Mouse (Mus musculus): ENCODE data around the gene Coil. TPM values are rescaled to one million over a fixed set of nuclear protein-coding genes. Genes with fewer than 3 reads are reported as not detected.
"Not testable (repeated sequence)": the region's sequence is repeated elsewhere in the genome, so short reads cannot be mapped to it uniquely, and the experiment has no call there.

Coil gene
- polyA plus RNA-seq, 1 experiment from 2014 or later = 9.5 TPM

DNA sequence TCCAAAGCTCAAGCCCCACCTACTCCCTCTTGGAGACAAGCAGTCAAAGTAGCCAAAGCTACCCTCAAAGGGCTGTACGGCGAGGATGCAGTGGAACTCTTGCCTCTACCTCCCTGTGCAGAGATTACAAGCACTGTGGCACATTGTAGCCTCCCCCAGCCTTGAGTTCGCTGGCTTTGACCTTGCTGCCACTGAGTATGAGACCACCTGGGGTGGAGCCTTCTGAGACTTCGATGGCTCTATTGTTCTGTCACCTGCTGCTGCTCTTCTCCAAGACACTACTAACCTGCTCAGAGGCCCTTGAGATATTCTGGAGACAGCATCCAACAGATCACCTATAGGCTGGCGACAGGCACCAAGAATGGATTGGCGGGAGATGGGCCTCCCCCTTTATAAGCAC, 60.5 kb downstream of the Coil start:
- no peak for ATAC-seq (replicated peaks; ENCODE audit: low FRiP score)
- Histone ChIP-seq H3K27me3 (replicated peaks; ENCODE audit: control insufficient read depth, insufficient read depth, low read length) (no peaks in the 10 kb centered on the region), H3K27ac (ENCODE audit: low read depth, low read length) (no peak overlapping the region), H3K4me2 (no peak overlapping the region), H3K4me3 (ENCODE audit: low read depth, low read length) (no peak overlapping the region), H3K36me3 (ENCODE audit: control insufficient read depth, insufficient read depth, low read length) (no peaks in the 10 kb centered on the region), H3K9me3 (ENCODE audit: control insufficient read depth, low read length) (no peaks in the 10 kb centered on the region), H3K9ac (ENCODE audit: low read depth, low read length) (no peak overlapping the region), H3K4me1 (replicated peaks; ENCODE audit: control insufficient read depth, insufficient read depth, low read length) (peaks cover 18% of the 10 kb centered on the region)
- DNase-seq (ENCODE audit: low spot score) = no peak
- WGBS = 91% methylated on average over 6 of the region's 6 CpGs

DNA sequence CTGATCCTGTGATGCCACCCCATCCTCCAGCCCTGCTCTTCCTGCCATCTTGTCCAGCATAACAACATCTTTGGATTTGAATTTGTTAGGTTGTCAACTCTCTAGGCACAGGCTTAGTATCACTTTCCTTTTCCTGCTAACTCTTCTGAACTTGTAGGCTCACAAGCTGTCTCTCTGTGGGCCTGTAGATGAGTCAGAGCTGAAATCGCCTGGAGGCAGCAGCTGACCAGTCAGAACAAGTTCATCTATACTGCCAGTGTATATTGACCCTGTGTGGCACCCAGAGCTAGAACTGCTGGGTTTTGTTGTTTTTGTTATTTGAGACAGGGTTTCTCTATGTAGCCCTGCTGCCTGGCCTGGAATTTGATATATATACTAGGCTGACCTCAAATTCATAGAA, 61.1 kb downstream of the Coil start:
- WGBS = 77% methylated on average over 1 of the region's 1 CpGs
- DNase-seq (ENCODE audit: low spot score) (no peak), ATAC-seq (replicated peaks; ENCODE audit: low FRiP score) (no peak)
- Histone ChIP-seq H3K4me3 (ENCODE audit: low read depth, low read length) (no peak overlapping the region), H3K9me3 (ENCODE audit: control insufficient read depth, low read length) (no peaks in the 10 kb centered on the region), H3K27me3 (replicated peaks; ENCODE audit: control insufficient read depth, insufficient read depth, low read length) (no peaks in the 10 kb centered on the region), H3K4me1 (replicated peaks; ENCODE audit: control insufficient read depth, insufficient read depth, low read length) (peaks cover 18% of the 10 kb centered on the region), H3K9ac (ENCODE audit: low read depth, low read length) (no peak overlapping the region), H3K4me2 (no peak overlapping the region), H3K27ac (ENCODE audit: low read depth, low read length) (no peak overlapping the region), H3K36me3 (ENCODE audit: control insufficient read depth, insufficient read depth, low read length) (no peaks in the 10 kb centered on the region)

DNA sequence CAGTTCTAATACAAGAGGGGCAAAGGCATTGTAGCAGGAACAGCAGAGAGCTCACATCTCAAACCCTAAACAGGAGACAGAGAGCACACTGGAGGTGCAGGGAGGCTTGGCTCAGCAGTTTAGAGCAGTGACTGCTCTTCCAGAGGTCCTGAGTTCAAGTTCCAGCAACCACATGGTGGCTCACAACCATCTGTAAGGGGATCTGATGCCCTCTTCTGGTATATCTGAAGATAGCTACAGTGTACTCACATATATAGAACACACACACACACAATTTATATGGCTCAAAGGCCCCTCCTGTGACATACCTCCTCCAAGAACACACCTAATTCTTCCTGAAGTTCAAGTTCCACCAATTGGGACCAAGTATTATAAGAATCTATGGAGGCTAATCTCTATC, 64.5 kb downstream of the Coil start:
- no peak overlapping the region for H3K4me2 ChIP-seq
- ATAC-seq (replicated peaks; ENCODE audit: low FRiP score) (no peak), DNase-seq (ENCODE audit: low spot score) (no peak)
- H3K4me1 ChIP-seq (replicated peaks; ENCODE audit: control insufficient read depth, insufficient read depth, low read length) = no peaks in the 10 kb centered on the region
- H3K27ac ChIP-seq (ENCODE audit: low read depth, low read length) = no peak overlapping the region
- no peak overlapping the region for H3K9ac ChIP-seq (ENCODE audit: low read depth, low read length)
- H3K36me3 ChIP-seq (ENCODE audit: control insufficient read depth, insufficient read depth, low read length) = 0 out of 2 replicates have a peak, but pooled peaks cover 3% of the 10 kb centered on the region
- no peaks in the 10 kb centered on the region for H3K9me3 ChIP-seq (ENCODE audit: control insufficient read depth, low read length)
- H3K4me3 ChIP-seq (ENCODE audit: low read depth, low read length) = no peak overlapping the region
- H3K27me3 ChIP-seq (replicated peaks; ENCODE audit: control insufficient read depth, insufficient read depth, low read length) = no peaks in the 10 kb centered on the region

DNA sequence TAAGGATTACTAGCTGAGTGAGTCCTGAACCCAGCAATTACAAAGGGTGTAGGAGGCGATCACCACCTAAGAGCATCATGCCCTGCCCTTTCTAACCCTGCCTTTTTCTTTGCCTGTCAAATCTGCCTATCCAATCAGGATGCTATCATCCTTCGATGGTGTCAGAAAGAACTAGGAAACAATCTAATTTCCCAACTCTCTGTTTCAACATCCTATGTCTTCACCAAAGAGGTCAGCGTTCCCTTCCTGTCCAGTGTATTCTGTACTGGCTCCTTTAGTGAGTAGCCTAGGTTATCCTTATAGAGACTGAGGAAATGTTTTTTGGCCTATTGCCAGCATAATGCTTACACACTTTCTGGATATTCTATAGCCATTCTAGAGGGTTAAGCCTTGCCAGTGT, 65.5 kb downstream of the Coil start:
- H3K4me2 ChIP-seq = no peak overlapping the region

DNA sequence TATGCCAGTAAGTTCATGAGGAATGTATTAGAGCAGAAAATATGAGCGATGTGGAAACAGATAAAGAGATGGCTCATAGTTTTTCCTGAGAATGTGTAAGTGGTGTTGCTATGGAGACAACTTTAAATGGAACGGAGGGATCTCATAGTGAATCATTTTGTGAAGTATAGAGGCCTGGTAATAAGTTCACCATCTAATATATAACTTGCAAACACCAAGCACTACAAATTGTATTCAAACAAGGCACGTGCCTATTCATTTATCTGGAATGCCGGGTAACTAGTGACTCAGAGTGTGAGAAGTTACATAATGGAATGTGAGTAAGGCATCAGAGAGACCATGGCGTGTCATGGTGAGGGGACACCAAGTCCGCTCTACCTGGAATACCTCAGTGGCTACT, 68.4 kb downstream of the Coil start:
- no peaks in the 10 kb centered on the region for H3K27me3 ChIP-seq (replicated peaks; ENCODE audit: control insufficient read depth, insufficient read depth, low read length)
- no peak overlapping the region for H3K9ac ChIP-seq (ENCODE audit: low read depth, low read length)
- no peak overlapping the region for H3K4me3 ChIP-seq (ENCODE audit: low read depth, low read length)
- H3K4me2 ChIP-seq = no peak overlapping the region
- peaks cover 10% of the 10 kb centered on the region; the same call in 1 of the 2 replicates for H3K36me3 ChIP-seq (ENCODE audit: control insufficient read depth, insufficient read depth, low read length)
- WGBS = 89% methylated on average over 6 of the region's 6 CpGs
- H3K27ac ChIP-seq (ENCODE audit: low read depth, low read length) = no peak overlapping the region
- H3K4me1 ChIP-seq (replicated peaks; ENCODE audit: control insufficient read depth, insufficient read depth, low read length) = no peaks in the 10 kb centered on the region
- no peak for DNase-seq (ENCODE audit: low spot score)
- no peak for ATAC-seq (replicated peaks; ENCODE audit: low FRiP score)
- no peaks in the 10 kb centered on the region for H3K9me3 ChIP-seq (ENCODE audit: control insufficient read depth, low read length)

More for the DNA sequence above, 65.5 kb downstream of the Coil start:
- no peak overlapping the region for H3K4me3 ChIP-seq (ENCODE audit: low read depth, low read length)
- H3K9me3 ChIP-seq (ENCODE audit: control insufficient read depth, low read length) = no peaks in the 10 kb centered on the region
- H3K36me3 ChIP-seq (ENCODE audit: control insufficient read depth, insufficient read depth, low read length) = peaks cover 7% of the 10 kb centered on the region; the same call in 1 of the 2 replicates
- 86% methylated on average over 3 of the region's 3 CpGs for WGBS
- no peak for DNase-seq (ENCODE audit: low spot score)
- no peaks in the 10 kb centered on the region for H3K4me1 ChIP-seq (replicated peaks; ENCODE audit: control insufficient read depth, insufficient read depth, low read length)
- no peak overlapping the region for H3K9ac ChIP-seq (ENCODE audit: low read depth, low read length)
- H3K27ac ChIP-seq (ENCODE audit: low read depth, low read length) = no peak overlapping the region
- H3K27me3 ChIP-seq (replicated peaks; ENCODE audit: control insufficient read depth, insufficient read depth, low read length) = no peaks in the 10 kb centered on the region
- ATAC-seq (replicated peaks; ENCODE audit: low FRiP score) = no peak

DNA sequence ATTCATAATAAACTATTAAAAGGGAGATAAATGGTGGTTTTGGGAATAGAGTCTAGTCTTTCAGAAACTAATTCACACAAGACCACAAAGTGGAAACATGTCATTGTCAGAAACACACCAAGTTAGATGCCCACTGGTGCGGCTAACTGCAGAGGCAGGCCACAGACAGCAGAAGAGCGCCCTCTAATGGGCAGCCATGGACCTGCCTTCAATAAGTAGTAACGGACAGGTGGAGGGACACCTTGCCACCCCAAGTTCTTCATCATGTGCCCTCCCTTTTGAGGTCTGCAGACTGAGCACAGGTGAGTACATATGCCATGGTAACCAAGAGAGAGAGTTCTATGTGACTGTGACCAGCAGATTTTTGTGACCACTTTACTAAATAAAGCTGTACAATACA, 69.3 kb downstream of the Coil start:
- no peaks in the 10 kb centered on the region for H3K27me3 ChIP-seq (replicated peaks; ENCODE audit: control insufficient read depth, insufficient read depth, low read length)
- H3K36me3 ChIP-seq (ENCODE audit: control insufficient read depth, insufficient read depth, low read length) = peaks cover 14% of the 10 kb centered on the region; the same call in 1 of the 2 replicates
- H3K4me3 ChIP-seq (ENCODE audit: low read depth, low read length) = no peak overlapping the region
- 30% methylated on average over 3 of the region's 3 CpGs for WGBS
- no peak overlapping the region for H3K27ac ChIP-seq (ENCODE audit: low read depth, low read length)
- H3K9ac ChIP-seq (ENCODE audit: low read depth, low read length) = no peak overlapping the region
- ATAC-seq (replicated peaks; ENCODE audit: low FRiP score) = 0 out of 2 replicates have a peak, but pooled peaks have one; percentile 43
- no peaks in the 10 kb centered on the region for H3K9me3 ChIP-seq (ENCODE audit: control insufficient read depth, low read length)
- H3K4me1 ChIP-seq (replicated peaks; ENCODE audit: control insufficient read depth, insufficient read depth, low read length) = no peaks in the 10 kb centered on the region
- H3K4me2 ChIP-seq = no peak overlapping the region
- DNase-seq (ENCODE audit: low spot score) = no peak

DNA sequence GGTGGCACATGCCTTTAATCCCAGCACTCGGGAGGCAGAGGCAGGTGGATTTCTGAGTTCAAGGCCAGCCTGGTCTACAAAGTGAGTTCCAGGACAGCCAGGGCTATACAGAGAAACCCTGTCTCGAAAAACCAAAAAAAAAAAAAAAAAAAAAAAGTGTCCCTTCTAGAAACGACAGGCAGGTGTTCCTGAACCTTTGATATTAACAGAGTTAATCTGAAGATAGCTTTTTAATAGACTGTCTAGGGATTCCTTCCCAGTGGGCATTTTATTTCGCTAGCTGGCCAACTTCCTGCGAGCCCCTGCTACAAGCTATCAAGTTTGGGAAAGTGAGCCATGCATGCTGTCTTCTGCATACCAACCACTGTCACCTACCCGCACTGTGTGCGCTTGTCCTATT, 71.0 kb downstream of the Coil start:
- H3K4me1 ChIP-seq (replicated peaks; ENCODE audit: control insufficient read depth, insufficient read depth, low read length); H3K9ac ChIP-seq (ENCODE audit: low read depth, low read length); H3K4me3 ChIP-seq (ENCODE audit: low read depth, low read length); ATAC-seq (replicated peaks; ENCODE audit: low FRiP score); H3K4me2 ChIP-seq; H3K9me3 ChIP-seq (ENCODE audit: control insufficient read depth, low read length); H3K27ac ChIP-seq (ENCODE audit: low read depth, low read length); DNase-seq (ENCODE audit: low spot score); H3K27me3 ChIP-seq (replicated peaks; ENCODE audit: control insufficient read depth, insufficient read depth, low read length): not testable (repeated sequence)
- WGBS = 88% methylated on average over 6 of the region's 7 CpGs
- H3K36me3 ChIP-seq (ENCODE audit: control insufficient read depth, insufficient read depth, low read length) = peaks cover 24% of the 10 kb centered on the region

Other genes with a start within 250 kb of the Coil start
- gene Akap1, start 105.7 kb upstream of the Coil start, polyA plus RNA-seq (2014; fragmentation: Nextera tagmentation; extraction: Ambion mirVana) = 17.3 and 18.9 TPM in 2 replicates
- 57.4 and 59.4 TPM in 2 replicates for gene Scpep1, start 14.8 kb upstream of the Coil start, polyA plus RNA-seq (2014; fragmentation: Nextera tagmentation; extraction: Ambion mirVana)
- not detected in 2 replicates for gene Elobl, start 3.3 kb upstream of the Coil start, polyA plus RNA-seq (2014; fragmentation: Nextera tagmentation; extraction: Ambion mirVana)
- gene Trim25, start 29.1 kb downstream of the Coil start, polyA plus RNA-seq (2014; fragmentation: Nextera tagmentation; extraction: Ambion mirVana) = 20.6 and 21.1 TPM in 2 replicates
- 1.8 and 1.9 TPM in 2 replicates for gene Dgke, start 96.6 kb downstream of the Coil start, polyA plus RNA-seq (2014; fragmentation: Nextera tagmentation; extraction: Ambion mirVana)
- not detected in 2 replicates for gene Gm525, start 103.6 kb downstream of the Coil start, polyA plus RNA-seq (2014; fragmentation: Nextera tagmentation; extraction: Ambion mirVana)